Mouse (Mus musculus) c-Kit-positive CD71-positive TER-119-negative erythroid progenitor cells, embryonic 14.5 days (primary cell): ENCODE data around the gene Atf5.

ENCODE experiments used
- DNase-seq: peaks from one replicate; pipeline ENCODE4 v3.0.0-alpha.2; 2013; ENCODE audit warnings: low read depth

Atf5 gene

GRCm38 (mm10) chr7:44850146-44850545 lies 33.7 kb upstream of the Atf5 start:
- DNase-seq, result peak; percentile 64

DNA sequence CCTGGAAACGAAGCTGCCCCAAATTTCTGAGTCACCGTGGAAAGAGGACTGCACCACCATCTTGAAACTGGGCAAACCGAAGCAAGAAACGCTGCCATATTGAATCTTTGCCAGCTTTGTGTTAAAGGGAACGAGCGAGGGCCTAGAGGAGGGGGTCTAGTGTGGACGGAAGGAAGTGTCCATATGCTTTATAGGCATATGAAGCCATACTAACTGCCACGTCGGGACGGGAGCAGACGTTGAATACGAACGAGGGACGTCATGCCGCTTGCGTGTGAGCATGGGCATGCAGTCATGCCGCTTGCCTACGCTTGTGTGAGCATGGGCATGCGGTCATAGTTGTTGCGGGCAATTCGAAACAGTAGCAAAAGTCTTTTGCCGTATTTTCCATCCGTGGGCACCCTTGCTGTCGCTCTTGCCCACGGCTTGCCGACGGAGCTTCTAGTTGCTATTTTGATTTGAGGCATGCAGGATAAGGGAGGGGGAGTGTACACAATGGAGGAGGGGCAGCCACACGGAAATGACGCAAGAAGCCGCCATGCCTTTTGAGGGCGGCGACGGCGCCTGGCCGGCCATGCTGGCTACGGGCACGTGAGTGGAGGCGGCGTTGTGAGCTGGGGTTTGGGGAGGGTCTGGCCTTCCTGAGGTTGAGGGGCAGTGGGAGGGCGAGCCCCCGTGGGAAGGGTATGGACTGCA lies 33.1 kb upstream of the Atf5 start:
- DNase-seq, result peak; percentile 85

GRCm38 (mm10) chr7:44848561-44849415 lies 32.3 kb upstream of the Atf5 start, which contains the start of the genes Akt1s1 and Tbc1d17:
Gene Akt1s1 (plus strand): TSS chr7:44848991.
Gene Tbc1d17 (minus strand): TSS chr7:44849079.
- DNase-seq, result peak; percentile 97

GRCm38 (mm10) chr7:44847772-44848171 lies 31.3 kb upstream of the Atf5 start:
- DNase-seq, result no peak

DNA sequence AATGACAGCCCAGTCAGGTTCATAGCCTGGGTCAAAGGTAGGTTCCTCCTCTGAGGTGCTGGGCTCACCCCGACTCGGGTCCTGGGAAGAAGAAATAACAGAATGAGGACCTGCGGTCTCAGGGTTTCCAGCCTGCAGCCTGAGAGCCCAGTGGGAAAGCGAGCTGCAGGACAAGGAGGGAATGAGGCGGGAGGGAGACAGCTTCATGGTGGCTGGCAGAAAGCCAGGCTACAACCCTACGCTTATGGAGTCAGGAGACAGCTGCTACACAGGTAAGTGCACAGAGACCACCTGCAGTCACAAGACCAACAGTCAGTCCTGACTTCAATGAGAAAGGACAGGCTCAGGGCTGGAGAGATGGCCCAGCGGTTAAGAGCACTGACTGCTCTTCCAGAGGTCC lies 30.3 kb upstream of the Atf5 start:
- DNase-seq, result no peak

DNA sequence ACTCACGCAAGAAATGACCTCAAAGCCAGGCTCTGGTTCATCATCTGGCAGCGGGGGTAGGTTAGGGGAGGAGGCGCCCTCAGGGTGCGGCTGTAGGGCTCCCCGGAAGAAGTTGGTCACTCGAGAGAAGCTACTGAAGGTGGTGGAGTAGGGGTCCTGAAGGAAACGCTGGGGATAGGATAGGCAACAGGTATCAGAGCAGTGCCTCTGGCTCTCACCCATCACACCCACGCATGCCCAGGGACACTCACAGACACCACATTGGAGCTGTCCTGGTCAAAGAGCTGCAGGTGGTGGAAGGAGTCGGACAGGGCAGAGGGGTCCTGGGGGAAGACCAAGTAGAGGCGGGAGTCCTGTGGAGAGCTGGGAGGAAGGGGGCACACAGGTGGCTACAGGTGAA lies 28.5 kb upstream of the Atf5 start:
- DNase-seq, result no peak

DNA sequence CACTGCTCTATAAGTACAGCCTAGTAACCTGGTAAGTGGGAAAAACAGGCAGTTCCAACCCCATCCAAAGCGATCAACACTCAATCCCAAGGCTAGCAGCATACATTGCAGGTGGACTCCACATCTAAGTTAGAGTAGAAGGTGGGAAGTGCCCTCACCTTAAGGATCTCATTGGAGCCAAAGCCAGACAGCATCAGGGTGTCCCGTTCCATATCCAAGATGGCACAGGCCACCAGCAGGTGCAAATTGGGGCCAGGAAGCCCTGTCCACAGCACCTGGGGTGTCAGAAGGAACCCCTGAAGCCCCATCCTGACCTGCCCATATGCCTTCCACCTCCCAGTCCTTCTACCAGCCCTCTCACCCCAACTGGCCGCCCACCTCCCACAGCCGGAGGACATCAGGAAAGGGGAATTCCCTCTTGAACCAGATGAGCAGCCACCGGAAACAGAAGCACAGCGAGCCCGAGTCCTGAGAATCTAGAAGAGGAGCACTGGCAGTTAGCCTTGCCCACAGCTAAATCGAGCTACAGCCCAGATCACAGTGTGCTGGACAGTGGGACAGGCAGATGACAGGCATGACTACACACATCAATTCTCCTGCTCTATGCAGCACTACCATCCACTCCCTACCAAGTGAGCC lies 25.5 kb upstream of the Atf5 start:
- DNase-seq, result no peak

DNA sequence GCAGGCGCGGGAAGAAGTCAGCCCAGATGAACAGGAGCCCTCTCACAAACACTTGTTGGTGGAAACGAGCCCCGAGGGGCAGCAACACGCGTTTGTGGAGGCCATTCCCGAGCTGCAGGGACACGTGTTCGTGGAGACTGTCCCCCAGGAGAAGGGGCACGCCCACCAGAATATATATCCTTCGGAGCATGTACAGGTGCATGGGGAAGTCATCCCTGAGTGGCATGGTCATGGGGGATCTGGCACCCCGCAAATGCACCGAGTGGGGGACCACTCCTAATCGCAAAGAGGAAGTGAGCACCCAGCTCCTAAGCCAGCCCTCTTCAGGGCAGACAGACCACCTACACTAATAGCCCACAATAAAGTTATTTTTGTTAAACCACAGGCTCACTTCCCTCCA lies 24.0 kb upstream of the Atf5 start:
- no peak for DNase-seq

DNA sequence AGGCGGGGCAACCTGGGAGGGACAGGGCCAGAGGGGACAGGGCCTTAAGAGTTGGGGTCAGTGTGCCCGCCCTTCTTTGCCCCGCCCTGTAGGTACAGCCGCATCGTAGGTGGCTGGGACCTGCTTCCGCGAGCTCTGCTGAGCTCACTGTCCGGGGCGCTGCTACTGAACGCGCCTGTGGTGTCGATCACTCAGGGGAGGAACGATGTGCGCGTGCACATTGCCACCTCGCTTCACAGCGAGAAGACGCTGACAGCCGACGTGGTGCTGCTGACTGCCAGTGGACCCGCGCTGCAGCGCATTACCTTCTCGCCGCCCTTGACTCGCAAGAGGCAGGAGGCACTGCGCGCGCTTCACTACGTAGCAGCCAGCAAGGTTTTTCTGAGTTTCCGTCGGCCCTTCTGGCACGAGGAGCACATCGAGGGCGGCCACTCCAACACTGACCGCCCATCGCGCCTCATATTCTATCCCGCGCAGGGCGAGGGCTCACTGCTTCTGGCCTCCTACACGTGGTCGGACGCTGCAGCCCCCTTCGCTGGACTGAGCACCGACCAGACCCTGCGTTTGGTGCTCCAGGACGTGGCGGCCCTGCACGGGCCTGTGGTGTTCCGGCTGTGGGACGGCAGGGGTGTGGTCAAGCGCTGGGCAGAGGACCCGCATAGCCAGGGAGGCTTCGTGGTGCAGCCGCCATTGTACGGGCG lies 23.2 kb upstream of the Atf5 start:
- no peak for DNase-seq

GRCm38 (mm10) chr7:44839171-44839490 lies 22.7 kb upstream of the Atf5 start:
- DNase-seq, result no peak

DNA sequence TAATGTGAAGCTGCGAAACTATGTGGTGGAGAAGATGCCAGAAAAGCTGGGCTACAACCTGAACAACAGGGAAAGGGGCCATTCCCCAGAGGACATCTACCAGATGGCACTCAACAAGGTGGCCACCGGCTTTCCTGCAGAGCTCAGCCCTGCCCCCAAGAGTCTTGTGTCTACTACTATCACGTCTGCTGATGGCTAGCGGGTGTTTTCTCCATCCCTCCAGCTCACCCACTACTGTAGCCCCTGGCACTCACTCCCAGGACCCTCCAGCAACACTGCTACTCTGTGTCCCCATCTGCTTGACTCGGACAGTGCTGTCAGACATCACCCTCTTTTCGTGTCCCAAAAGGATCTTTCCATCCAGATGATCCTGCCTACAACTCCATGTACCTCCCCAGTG lies 21.6 kb upstream of the Atf5 start:
- no peak for DNase-seq

- no peak for DNase-seq
Observed at GRCm38 (mm10) chr7:44836423-44837053, 20.1 kb upstream of the Atf5 start.

- DNase-seq, result no peak
Observed at GRCm38 (mm10) chr7:44836016-44836404, 19.6 kb upstream of the Atf5 start.

- DNase-seq, result no peak
Observed at GRCm38 (mm10) chr7:44835373-44836015, 19.0 kb upstream of the Atf5 start.

DNA sequence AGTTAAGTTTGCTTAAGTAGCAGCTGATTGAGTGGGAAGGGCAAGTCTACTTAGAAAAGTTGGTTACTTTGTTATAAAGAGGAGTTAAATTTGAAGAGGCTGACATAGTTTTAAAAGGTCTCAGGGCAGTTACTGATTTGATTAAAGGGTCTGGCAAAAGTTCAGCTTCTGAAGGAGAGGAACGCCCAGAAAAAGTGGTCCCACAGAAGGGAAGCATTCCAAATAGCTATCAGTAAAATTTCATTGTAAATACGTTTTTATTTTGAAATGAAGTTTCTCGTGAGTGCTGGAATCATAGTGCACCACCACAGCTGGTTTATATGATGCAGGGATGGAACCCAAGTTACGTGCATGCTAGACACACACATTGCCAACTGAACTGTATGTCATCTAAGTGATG lies 16.3 kb upstream of the Atf5 start:
- no peak for DNase-seq

- no peak for DNase-seq
Observed at GRCm38 (mm10) chr7:44828706-44829105, 12.2 kb upstream of the Atf5 start.

GRCm38 (mm10) chr7:44826771-44827170 lies 10.3 kb upstream of the Atf5 start:
- DNase-seq, result no peak

DNA sequence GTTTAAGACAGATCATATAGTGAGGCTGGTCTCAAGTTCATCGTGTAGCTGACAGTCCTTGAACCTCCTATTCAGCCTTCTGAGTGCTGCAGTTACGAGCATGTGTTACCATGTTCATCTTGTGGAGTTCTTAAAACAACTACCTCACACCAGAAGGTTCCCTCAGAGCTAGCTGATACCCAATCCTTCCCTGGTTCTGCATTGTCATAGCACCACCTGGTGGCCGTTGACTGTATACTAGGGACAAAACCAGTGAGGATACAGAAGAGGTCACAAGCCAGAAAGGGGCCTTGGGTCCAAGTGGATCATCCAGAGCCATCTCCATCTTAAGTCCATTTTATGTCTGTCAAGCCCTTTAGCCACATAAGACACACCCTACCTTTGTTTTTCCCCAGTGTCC lies 8.4 kb upstream of the Atf5 start:
- DNase-seq, result peak; percentile 74

- DNase-seq, result no peak
Observed at GRCm38 (mm10) chr7:44823409-44823808, 7.0 kb upstream of the Atf5 start.

DNA sequence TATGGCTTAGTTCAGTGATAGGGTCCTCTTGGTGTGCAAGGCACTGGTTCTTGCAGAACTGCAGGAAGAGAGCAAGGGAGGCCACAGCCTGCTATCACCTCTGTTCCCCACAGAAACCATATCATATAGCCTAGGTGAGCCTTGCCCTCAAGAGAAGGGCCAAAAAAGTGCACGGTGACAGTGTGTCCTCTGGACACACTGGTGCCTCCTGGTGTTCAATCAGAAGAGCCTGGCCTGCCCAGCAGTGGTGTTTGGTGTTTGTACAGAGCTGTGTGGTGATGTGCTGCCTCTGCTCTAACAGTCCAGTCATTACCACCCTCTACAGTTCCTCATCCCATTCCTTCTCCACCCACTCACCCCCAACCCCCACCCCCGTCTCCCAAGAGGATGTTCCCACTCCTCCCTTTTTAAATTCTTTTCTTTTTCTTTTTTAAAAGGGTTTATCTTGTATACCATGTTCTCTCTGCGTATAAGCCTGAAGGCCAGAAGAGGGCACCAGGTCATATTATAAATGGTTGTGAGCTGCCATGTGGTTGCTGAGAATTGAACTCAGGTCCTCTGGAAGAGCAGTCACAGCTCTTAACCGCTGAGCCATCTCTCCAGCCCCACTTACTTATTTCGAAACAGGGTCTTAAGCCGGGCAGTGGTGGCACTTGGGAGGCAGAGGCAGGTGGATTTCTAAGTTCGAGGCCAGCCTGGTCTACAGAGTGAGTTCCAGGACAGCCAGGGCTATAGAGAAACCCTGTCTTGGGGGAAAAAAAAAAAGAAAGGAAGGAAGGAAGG lies 5.4 kb upstream of the Atf5 start:
- DNase-seq, result no peak

DNA sequence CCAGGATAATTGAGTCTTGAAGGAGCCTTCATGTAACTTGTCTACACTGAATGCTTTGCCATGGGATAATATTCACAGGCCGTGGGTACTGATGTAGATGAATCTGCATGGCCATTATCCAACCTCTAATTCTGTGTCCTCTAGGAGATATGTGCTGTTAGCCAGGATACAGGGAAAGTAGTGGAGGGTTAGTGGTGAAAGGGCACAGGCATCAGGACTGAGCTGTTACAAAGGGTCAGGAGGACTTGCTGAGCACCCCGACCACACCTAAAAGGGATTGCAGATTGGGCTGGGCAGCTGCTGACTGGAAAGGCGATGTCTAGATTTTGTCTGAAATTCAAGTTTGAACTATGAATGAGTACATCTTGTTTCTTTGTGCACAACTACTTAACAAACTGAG lies 4.1 kb upstream of the Atf5 start:
- DNase-seq, result no peak
